Mouse (Mus musculus): ENCODE measurements at regions not wholly inside any gene's neighbourhood (a gene's known extent, or its start where the extent isn't known, plus 50 kb on each side); places are given as distances from the start of the nearest gene placed in this dataset.

GRCm38 (mm10) chr3:63187836-63188440 lies 53.4 kb upstream of the Mme start:
- Histone ChIP-seq H3K4me3 (no peak overlapping the region), H3K4me2 (no peak overlapping the region), H3K27ac (no peak overlapping the region), H3K9me3 (replicated peaks) (no peaks in the 10 kb centered on the region), H3K4me1 (no peaks in the 10 kb centered on the region), H3K9ac (no peak overlapping the region), H3K27me3 (no peaks in the 10 kb centered on the region), H3K36me3 (ENCODE audit: poor library complexity, severe bottlenecking) (no peaks in the 10 kb centered on the region)
- WGBS: 85% methylated on average over 3 of the region's 3 CpGs
- ATAC-seq: no peak
